Mouse (Mus musculus): Measurements from ENCODE around the gene Far2.

The Far2 gene

GRCm38 (mm10) chr6:148046881-148047649 lies at the start of gene Far2:
Gene Far2 (plus strand): TSS chr6:148047259.
- in situ Hi-C loops (cut with MboI), result no loop called here

GRCm38 (mm10) chr6:148000483-148000882 lies 46.6 kb upstream of the Far2 start:
- in situ Hi-C loops (cut with MboI), result no loop called here

DNA sequence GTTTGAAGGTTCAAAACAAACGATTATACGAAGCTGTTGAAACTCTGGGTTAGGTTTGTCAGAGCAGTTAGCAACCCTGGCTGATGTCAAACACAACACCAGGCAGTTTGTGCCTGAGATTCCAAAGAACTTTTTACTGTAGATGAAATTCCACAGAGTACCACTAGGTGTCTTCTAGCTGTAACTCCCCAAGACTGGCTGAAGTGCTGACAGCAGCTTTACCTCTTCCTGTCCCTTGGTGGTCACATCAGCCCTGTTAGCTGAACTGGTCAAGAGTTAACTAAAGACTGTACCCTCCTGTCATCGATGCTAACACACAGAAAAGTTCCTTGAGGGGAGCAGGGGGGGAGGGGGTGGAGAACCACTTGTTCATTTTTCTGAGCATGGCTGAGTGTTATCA lies 46.0 kb upstream of the Far2 start:
- in situ Hi-C loops (cut with MboI), result no loop called here

DNA sequence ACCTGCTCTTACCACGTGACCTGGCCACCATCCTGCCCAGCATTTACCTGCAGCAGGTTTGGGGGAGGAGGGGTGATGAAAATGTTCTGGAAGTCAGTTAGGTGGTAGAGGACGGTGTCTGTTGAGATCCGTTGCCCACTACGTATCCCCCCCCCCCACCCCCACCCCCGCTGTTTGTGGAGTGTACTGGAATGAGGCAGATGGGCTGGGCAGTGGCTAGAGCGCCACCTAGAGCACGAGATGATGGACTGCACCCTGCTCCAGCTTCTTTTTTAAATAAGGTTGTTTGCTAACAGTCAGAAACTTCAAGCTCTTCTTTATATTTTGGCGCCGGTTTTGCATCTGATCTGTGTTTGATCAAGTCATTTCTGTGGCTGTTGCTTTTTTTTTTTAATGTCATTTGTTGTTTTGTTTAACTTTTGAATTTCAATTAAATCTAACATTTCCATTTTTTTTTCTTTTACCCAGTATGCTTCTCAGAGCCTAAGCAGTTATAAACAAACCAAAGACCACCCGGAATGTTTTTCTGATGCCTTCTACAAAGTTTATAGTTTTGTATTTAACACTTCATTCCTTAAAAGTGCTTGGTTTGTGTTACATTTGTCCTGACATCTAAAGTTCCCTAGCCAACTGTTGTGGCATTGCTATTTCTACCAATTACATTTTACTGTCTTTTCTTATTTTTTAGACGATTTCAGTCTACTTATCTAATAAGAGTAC lies 40.8 kb upstream of the Far2 start:
- in situ Hi-C loops (cut with MboI), result no loop called here

- in situ Hi-C loops (cut with MboI), result no loop called here
Measured at GRCm38 (mm10) chr6:148040759-148041158, 6.3 kb upstream of the Far2 start.

GRCm38 (mm10) chr6:148047650-148047988 lies 560 bp downstream of the Far2 start:
- in situ Hi-C loops (cut with MboI), result no loop called here

GRCm38 (mm10) chr6:148063131-148063530 lies 16.1 kb downstream of the Far2 start:
- in situ Hi-C loops (cut with MboI), result no loop called here

GRCm38 (mm10) chr6:148066267-148066666 lies 19.2 kb downstream of the Far2 start:
- in situ Hi-C loops (cut with MboI), result no loop called here

DNA sequence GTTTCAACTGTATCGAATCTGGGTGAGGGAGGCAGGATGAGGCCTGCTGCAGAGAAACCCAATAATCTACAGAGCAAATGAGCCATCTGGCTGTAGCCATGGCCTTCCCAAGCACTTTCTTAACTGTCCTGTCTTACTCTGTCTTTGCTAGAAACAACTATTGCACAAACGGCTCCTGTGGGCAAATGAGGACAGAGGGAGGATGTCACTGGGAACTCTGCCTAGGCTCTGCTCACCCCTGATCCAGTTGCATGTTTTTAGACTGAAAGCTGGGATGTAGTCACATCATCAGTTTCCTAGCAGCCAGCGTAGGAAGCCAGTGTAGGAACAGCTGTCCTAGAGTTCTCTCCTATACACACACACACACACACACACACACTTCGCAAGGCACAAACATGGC lies 21.7 kb downstream of the Far2 start:
- in situ Hi-C loops (cut with MboI), result no loop called here

DNA sequence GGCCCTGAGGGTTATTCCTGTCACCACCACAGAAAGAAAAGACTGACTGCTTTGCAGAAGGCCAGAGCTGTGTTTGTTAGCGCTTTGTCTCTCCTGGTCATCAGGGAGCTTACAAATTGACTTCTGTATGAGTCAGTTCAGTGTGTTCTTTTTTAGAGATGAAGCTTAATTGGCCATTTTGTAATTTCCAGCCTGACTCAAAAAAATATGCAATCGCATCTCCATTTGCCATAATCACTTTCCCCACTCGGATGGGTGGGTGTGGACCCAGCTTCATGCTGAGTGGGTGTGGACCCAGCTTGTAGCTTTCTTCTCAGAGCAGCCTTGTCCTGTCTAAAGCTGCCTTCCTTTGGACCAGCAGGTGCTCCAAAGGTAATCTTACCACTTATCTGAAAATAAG lies 26.5 kb downstream of the Far2 start:
- in situ Hi-C loops (cut with MboI), result no loop called here

DNA sequence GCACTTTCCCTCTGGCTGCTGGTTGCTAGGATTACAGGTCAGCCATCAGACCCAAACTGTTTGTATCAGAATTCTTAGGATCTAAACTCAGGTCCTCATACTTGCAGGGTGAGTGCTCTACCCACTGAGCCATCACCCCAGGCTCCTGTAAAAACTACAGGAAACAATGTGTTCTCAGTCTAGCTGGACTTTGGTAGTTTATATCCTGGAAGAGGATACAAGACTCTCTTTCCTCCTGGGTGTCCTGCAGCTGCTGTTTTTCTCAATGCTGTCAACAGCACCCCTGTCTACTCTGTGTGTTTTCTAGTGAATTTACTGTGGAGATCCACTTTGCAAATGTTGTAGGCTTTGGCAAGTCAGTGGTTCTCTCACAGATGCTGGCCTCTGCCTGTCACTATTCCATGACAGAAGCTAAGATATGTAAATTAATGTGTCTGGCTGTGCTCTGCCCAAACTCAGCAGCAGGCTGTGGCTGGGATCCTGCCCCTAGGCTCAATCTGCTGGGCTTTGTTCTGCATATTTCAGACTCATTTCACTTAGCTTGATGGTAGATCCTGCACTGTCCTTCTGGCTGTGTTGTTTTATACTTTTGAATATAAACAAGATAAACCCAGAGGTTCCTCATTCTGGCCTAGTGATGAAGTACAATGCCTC lies 27.3 kb downstream of the Far2 start:
- in situ Hi-C loops (cut with MboI), result no loop called here

DNA sequence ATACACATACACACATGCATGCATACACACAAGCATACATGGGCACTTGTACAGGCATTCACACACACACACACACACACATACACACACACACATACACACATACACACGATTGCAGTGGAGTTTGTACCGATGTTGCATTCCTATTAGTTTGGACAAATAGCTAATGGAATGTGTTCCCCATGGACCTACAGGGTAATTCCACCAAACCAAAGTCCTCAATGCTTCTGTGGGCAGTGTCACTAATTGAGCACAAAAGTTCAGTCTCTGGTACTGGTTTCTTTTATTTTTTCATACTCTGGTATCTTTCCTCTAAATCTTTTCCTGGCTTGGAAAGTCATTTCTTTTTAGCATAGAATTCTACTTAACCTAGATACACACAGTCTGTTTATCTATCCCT lies 36.8 kb downstream of the Far2 start:
- in situ Hi-C loops (cut with MboI), result no loop called here

GRCm38 (mm10) chr6:148084403-148084802 lies 37.3 kb downstream of the Far2 start:
- in situ Hi-C loops (cut with MboI), result no loop called here

GRCm38 (mm10) chr6:148097039-148097438 lies 50.0 kb downstream of the Far2 start:
- in situ Hi-C loops (cut with MboI), result no loop called here

GRCm38 (mm10) chr6:148101977-148102376 lies 54.9 kb downstream of the Far2 start:
- in situ Hi-C loops (cut with MboI), result no loop called here

- in situ Hi-C loops (cut with MboI), result no loop called here
Measured at GRCm38 (mm10) chr6:148102434-148102833, 55.4 kb downstream of the Far2 start.

GRCm38 (mm10) chr6:148104212-148104611 lies 57.2 kb downstream of the Far2 start:
- in situ Hi-C loops (cut with MboI), result no loop called here

GRCm38 (mm10) chr6:148105722-148106268 lies 58.7 kb downstream of the Far2 start:
- in situ Hi-C loops (cut with MboI), result no loop called here

GRCm38 (mm10) chr6:148108741-148109472 lies 61.8 kb downstream of the Far2 start:
- in situ Hi-C loops (cut with MboI), result no loop called here

- in situ Hi-C loops (cut with MboI), result no loop called here
Measured at GRCm38 (mm10) chr6:148110996-148111633, 64.1 kb downstream of the Far2 start.

GRCm38 (mm10) chr6:148116371-148116770 lies 69.3 kb downstream of the Far2 start:
- in situ Hi-C loops (cut with MboI), result no loop called here

DNA sequence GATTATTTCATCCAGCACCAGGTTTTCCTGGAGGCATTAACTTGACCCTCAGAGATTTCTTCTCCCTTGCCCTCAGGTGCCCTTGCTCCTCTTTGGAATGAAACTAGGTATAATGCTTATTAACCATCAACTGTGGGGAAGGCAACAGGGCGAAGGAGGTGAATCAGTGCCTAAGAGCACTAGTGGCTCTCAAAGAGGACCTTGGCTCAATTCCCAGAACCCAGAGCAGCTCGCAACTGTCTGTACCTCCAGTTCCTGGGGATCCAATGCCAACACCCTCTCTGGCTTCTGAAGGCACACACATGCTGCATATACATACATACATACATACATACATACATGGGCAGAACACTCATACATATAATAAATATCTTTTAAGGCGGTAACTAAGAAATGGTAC lies 69.8 kb downstream of the Far2 start:
- in situ Hi-C loops (cut with MboI), result no loop called here

Data from mature B cell (primary cell).